Mouse (Mus musculus) liver, postnatal 0 days (tissue): ENCODE measurements at regions not wholly inside any gene's neighbourhood (a gene's known extent, or its start where the extent isn't known, plus 50 kb on each side); places are given as distances from the start of the nearest gene placed in this dataset.

Source experiments
- CTCF ChIP-seq: sonication (generic); IDR thresholded peaks from 2 replicates; pipeline ENCODE4 v1.5.1; 2016; ENCODE audit warnings: antibody characterized with exemption, low read depth
- EP300 ChIP-seq: IDR thresholded peaks from 2 replicates; pipeline ENCODE4 v1.6.1; 2016; ENCODE audit warnings: antibody characterized with exemption, low read depth, mild to moderate bottlenecking

DNA sequence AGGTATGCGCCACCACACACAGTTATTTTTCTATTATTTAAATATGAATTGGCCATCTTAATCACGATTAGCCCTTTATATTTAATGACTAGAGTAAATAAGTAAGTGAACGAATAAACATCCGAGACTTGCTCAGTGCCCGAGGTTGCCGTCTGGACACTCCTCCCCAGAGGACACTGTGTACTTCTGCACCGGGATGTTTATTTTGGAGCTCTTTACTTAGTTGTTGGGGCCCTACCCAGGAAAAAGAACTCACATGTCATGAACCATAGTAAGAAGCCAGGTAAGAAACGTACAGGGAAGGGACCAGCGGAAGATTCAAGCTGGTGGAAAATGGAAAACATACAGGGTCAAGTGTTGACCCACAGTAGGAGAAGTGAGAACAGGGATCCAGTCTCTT is 89.0 kb downstream of the Akr1d1 start:
- TF ChIP-seq CTCF = no peak
- no peak for TF ChIP-seq EP300
